Mouse (Mus musculus): ENCODE data around the gene Senp1. TPM values are rescaled to one million over a fixed set of nuclear protein-coding genes. Genes with fewer than 3 reads are reported as not detected.

Senp1 gene
- polyA plus RNA-seq, 1 experiment from 2014 or later: 22.1 TPM

- 50% methylated on average over 3 of the region's 3 CpGs for WGBS
- Histone ChIP-seq H3K27ac (ENCODE audit: low read depth, low read length) (no peak overlapping the region), H3K4me3 (ENCODE audit: low read depth, low read length) (no peak overlapping the region), H3K4me2 (ENCODE audit: low read depth, low read length) (no peak overlapping the region), H3K4me1 (ENCODE audit: control insufficient read depth, insufficient read depth, low read length) (peaks cover 5% of the 10 kb centered on the region), H3K9ac (replicated peaks; ENCODE audit: low read depth, low read length) (no peak overlapping the region), H3K36me3 (ENCODE audit: control insufficient read depth, insufficient read depth, low read length) (no peaks in the 10 kb centered on the region), H3K9me3 (ENCODE audit: control insufficient read depth, low read length) (no peaks in the 10 kb centered on the region), H3K27me3 (ENCODE audit: control insufficient read depth, insufficient read depth, low read length) (no peaks in the 10 kb centered on the region)
- no peak for ATAC-seq (ENCODE audit: low read depth)
These were observed 3.4 kb upstream of the Senp1 start for GRCm38 (mm10) chr15:98096957-98097356.

DNA sequence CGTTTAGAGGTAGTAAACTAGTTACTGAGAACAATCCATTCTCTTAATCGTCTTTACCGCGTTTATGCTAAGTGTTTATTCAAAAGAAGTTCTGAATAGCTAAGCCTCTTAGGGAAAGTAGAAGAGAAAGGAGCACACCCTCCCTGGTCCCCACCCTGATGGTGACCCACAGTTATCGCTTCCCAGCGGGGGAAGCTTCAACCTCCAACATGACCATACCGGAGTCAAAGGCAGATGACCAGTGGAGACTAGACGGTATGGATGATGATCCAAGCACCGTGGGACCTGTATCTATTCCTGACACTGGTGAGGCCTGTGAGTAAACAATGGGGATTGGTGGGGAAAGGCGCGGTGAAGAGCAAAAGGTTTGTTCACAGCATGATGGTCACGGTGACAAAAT is 1.4 kb upstream of the Senp1 start:
- H3K27ac ChIP-seq (ENCODE audit: low read depth, low read length): no peak overlapping the region
- WGBS: 89% methylated on average over 12 of the region's 12 CpGs
- no peaks in the 10 kb centered on the region for H3K9me3 ChIP-seq (ENCODE audit: control insufficient read depth, low read length)
- peaks cover 12% of the 10 kb centered on the region for H3K4me1 ChIP-seq (ENCODE audit: control insufficient read depth, insufficient read depth, low read length)
- no peaks in the 10 kb centered on the region for H3K36me3 ChIP-seq (ENCODE audit: control insufficient read depth, insufficient read depth, low read length)
- no peak for ATAC-seq (ENCODE audit: low read depth)
- H3K27me3 ChIP-seq (ENCODE audit: control insufficient read depth, insufficient read depth, low read length): no peaks in the 10 kb centered on the region
- H3K9ac ChIP-seq (replicated peaks; ENCODE audit: low read depth, low read length): no peak overlapping the region
- no peak overlapping the region for H3K4me2 ChIP-seq (ENCODE audit: low read depth, low read length)
- no peak overlapping the region for H3K4me3 ChIP-seq (ENCODE audit: low read depth, low read length)

GRCm38 (mm10) chr15:98092372-98093120 is 998 bp downstream of the Senp1 start, which contains the start of gene Pfkm:
Pfkm (plus strand) TSS chr15:98092589.
- Histone ChIP-seq H3K9me3 (ENCODE audit: control insufficient read depth, low read length) (no peaks in the 10 kb centered on the region), H3K4me1 (ENCODE audit: control insufficient read depth, insufficient read depth, low read length) (peaks cover 12% of the 10 kb centered on the region), H3K36me3 (ENCODE audit: control insufficient read depth, insufficient read depth, low read length) (no peaks in the 10 kb centered on the region), H3K4me3 (ENCODE audit: low read depth, low read length) (peak within 1 kb of the TSS; percentile 81), H3K4me2 (ENCODE audit: low read depth, low read length) (peak within 1 kb of the TSS; percentile 64), H3K27me3 (ENCODE audit: control insufficient read depth, insufficient read depth, low read length) (no peaks in the 10 kb centered on the region), H3K9ac (replicated peaks; ENCODE audit: low read depth, low read length) (peak within 1 kb of the TSS; percentile 87), H3K27ac (ENCODE audit: low read depth, low read length) (peak within 1 kb of the TSS; percentile 85)
- WGBS: under 1% methylated on average over 30 of the region's 30 CpGs
- ATAC-seq (ENCODE audit: low read depth): 0 out of 2 replicates have a peak, but pooled peaks have one; percentile 15

- Histone ChIP-seq H3K9me3 (ENCODE audit: control insufficient read depth, low read length) (no peaks in the 10 kb centered on the region), H3K4me2 (ENCODE audit: low read depth, low read length) (peak overlapping the region; percentile 64), H3K4me3 (ENCODE audit: low read depth, low read length) (peak overlapping the region; percentile 81), H3K9ac (replicated peaks; ENCODE audit: low read depth, low read length) (no peak overlapping the region), H3K4me1 (ENCODE audit: control insufficient read depth, insufficient read depth, low read length) (peaks cover 12% of the 10 kb centered on the region), H3K27me3 (ENCODE audit: control insufficient read depth, insufficient read depth, low read length) (no peaks in the 10 kb centered on the region), H3K27ac (ENCODE audit: low read depth, low read length) (no peak overlapping the region), H3K36me3 (ENCODE audit: control insufficient read depth, insufficient read depth, low read length) (no peaks in the 10 kb centered on the region)
- no peak for ATAC-seq (ENCODE audit: low read depth)
- 43% methylated on average over 4 of the region's 4 CpGs for WGBS
These were observed 1.7 kb downstream of the Senp1 start for GRCm38 (mm10) chr15:98091841-98092240.

- H3K36me3 ChIP-seq (ENCODE audit: control insufficient read depth, insufficient read depth, low read length): peaks cover 3% of the 10 kb centered on the region; the same call in 1 of the 2 replicates
- H3K27me3 ChIP-seq (ENCODE audit: control insufficient read depth, insufficient read depth, low read length): no peaks in the 10 kb centered on the region
- H3K4me3 ChIP-seq (ENCODE audit: low read depth, low read length): no peak overlapping the region
- no peaks in the 10 kb centered on the region for H3K9me3 ChIP-seq (ENCODE audit: control insufficient read depth, low read length)
- H3K27ac ChIP-seq (ENCODE audit: low read depth, low read length): no peak overlapping the region
- peaks cover 12% of the 10 kb centered on the region for H3K4me1 ChIP-seq (ENCODE audit: control insufficient read depth, insufficient read depth, low read length)
- ATAC-seq (ENCODE audit: low read depth): no peak
- no peak overlapping the region for H3K4me2 ChIP-seq (ENCODE audit: low read depth, low read length)
- WGBS: 85% methylated on average over 9 of the region's 9 CpGs
- H3K9ac ChIP-seq (replicated peaks; ENCODE audit: low read depth, low read length): no peak overlapping the region
These were observed 3.9 kb downstream of the Senp1 start for GRCm38 (mm10) chr15:98089421-98090183.

DNA sequence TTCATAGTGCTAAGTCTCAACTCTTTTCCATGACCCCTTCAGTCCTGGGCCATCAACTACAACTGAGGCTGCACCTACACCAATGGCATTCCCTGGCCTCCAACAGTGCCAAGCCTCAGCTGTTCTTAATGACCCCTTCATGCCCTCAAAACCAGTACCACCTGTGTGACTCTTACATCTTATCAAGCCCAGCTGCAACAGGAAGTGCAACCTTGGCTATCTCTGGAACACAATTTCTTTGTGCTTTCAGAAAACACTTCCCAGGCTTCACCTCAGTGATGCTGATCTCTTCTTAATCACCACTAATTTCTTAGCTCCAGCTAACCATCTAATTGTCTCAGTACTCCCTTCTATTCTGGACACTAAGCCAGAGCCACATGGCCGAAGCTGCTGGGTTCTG is 4.7 kb downstream of the Senp1 start:
- Histone ChIP-seq H3K4me1 (ENCODE audit: control insufficient read depth, insufficient read depth, low read length) (peaks cover 12% of the 10 kb centered on the region), H3K27me3 (ENCODE audit: control insufficient read depth, insufficient read depth, low read length) (no peaks in the 10 kb centered on the region), H3K9me3 (ENCODE audit: control insufficient read depth, low read length) (no peaks in the 10 kb centered on the region), H3K36me3 (ENCODE audit: control insufficient read depth, insufficient read depth, low read length) (peaks cover 3% of the 10 kb centered on the region; the same call in 1 of the 2 replicates), H3K4me3 (ENCODE audit: low read depth, low read length) (no peak overlapping the region), H3K9ac (replicated peaks; ENCODE audit: low read depth, low read length) (no peak overlapping the region), H3K4me2 (ENCODE audit: low read depth, low read length) (no peak overlapping the region), H3K27ac (ENCODE audit: low read depth, low read length) (no peak overlapping the region)
- 93% methylated on average over 1 of the region's 1 CpGs for WGBS
- no peak for ATAC-seq (ENCODE audit: low read depth)

GRCm38 (mm10) chr15:98076901-98077300 is 16.6 kb downstream of the Senp1 start:
- Histone ChIP-seq H3K4me2 (ENCODE audit: low read depth, low read length) (no peak overlapping the region), H3K4me1 (ENCODE audit: control insufficient read depth, insufficient read depth, low read length) (no peaks in the 10 kb centered on the region), H3K9ac (replicated peaks; ENCODE audit: low read depth, low read length) (no peak overlapping the region), H3K27ac (ENCODE audit: low read depth, low read length) (no peak overlapping the region), H3K4me3 (ENCODE audit: low read depth, low read length) (no peak overlapping the region), H3K9me3 (ENCODE audit: control insufficient read depth, low read length) (no peaks in the 10 kb centered on the region), H3K36me3 (ENCODE audit: control insufficient read depth, insufficient read depth, low read length) (peaks cover 25% of the 10 kb centered on the region), H3K27me3 (ENCODE audit: control insufficient read depth, insufficient read depth, low read length) (no peaks in the 10 kb centered on the region)
- no peak for ATAC-seq (ENCODE audit: low read depth)
- 88% methylated on average over 6 of the region's 6 CpGs for WGBS

GRCm38 (mm10) chr15:98075034-98075433 is 18.5 kb downstream of the Senp1 start:
- WGBS: 87% methylated on average over 16 of the region's 16 CpGs
- H3K4me2 ChIP-seq (ENCODE audit: low read depth, low read length): no peak overlapping the region
- no peaks in the 10 kb centered on the region for H3K9me3 ChIP-seq (ENCODE audit: control insufficient read depth, low read length)
- no peak overlapping the region for H3K4me3 ChIP-seq (ENCODE audit: low read depth, low read length)
- no peak overlapping the region for H3K27ac ChIP-seq (ENCODE audit: low read depth, low read length)
- H3K4me1 ChIP-seq (ENCODE audit: control insufficient read depth, insufficient read depth, low read length): no peaks in the 10 kb centered on the region
- no peaks in the 10 kb centered on the region for H3K27me3 ChIP-seq (ENCODE audit: control insufficient read depth, insufficient read depth, low read length)
- no peak overlapping the region for H3K9ac ChIP-seq (replicated peaks; ENCODE audit: low read depth, low read length)
- peaks cover 29% of the 10 kb centered on the region for H3K36me3 ChIP-seq (ENCODE audit: control insufficient read depth, insufficient read depth, low read length)
- no peak for ATAC-seq (ENCODE audit: low read depth)

GRCm38 (mm10) chr15:98074521-98074920 is 19.0 kb downstream of the Senp1 start:
- peaks cover 33% of the 10 kb centered on the region for H3K36me3 ChIP-seq (ENCODE audit: control insufficient read depth, insufficient read depth, low read length)
- no peaks in the 10 kb centered on the region for H3K4me1 ChIP-seq (ENCODE audit: control insufficient read depth, insufficient read depth, low read length)
- ATAC-seq (ENCODE audit: low read depth): no peak
- H3K27me3 ChIP-seq (ENCODE audit: control insufficient read depth, insufficient read depth, low read length): no peaks in the 10 kb centered on the region
- no peak overlapping the region for H3K4me2 ChIP-seq (ENCODE audit: low read depth, low read length)
- H3K27ac ChIP-seq (ENCODE audit: low read depth, low read length): no peak overlapping the region
- no peaks in the 10 kb centered on the region for H3K9me3 ChIP-seq (ENCODE audit: control insufficient read depth, low read length)
- 92% methylated on average over 8 of the region's 8 CpGs for WGBS
- no peak overlapping the region for H3K4me3 ChIP-seq (ENCODE audit: low read depth, low read length)
- no peak overlapping the region for H3K9ac ChIP-seq (replicated peaks; ENCODE audit: low read depth, low read length)

Measured in neural tube, embryonic 14.5 days (tissue).